Mouse (Mus musculus) myocyte (in vitro differentiated cells): ENCODE measurements around the gene Rrp36.

Experiments
- CEBPB ChIP-seq: IDR thresholded peaks from 2 replicates; pipeline ENCODE4 v1.6.1; 2011; ENCODE audit warnings: mild to moderate bottlenecking, moderate library complexity; ENCODE audit not compliant: poor library complexity, insufficient read depth, severe bottlenecking
- E2F4 ChIP-seq: IDR thresholded peaks from one replicate; pipeline ENCODE4 v1.6.1; 2011; ENCODE audit warnings: mild to moderate bottlenecking, control low read depth, moderate library complexity; ENCODE audit not compliant: insufficient read depth
- MAX ChIP-seq: IDR thresholded peaks from one replicate; pipeline ENCODE4 v1.6.1; 2011; ENCODE audit warnings: low read depth, mild to moderate bottlenecking, control low read depth
- MYOG ChIP-seq, 3 experiments: IDR thresholded peaks; one replicate each; pipeline ENCODE4 v1.6.1; 2011; ENCODE audit warnings: control low read depth in 2 of 3, low read depth in 2 of 3, mild to moderate bottlenecking in 2 of 3; ENCODE audit not compliant: insufficient read length in 2 of 3, control insufficient read depth in 1 of 3, insufficient read depth in 1 of 3
- POLR2A ChIP-seq: IDR thresholded peaks from one replicate; pipeline ENCODE4 v1.6.1; 2011; ENCODE audit warnings: low read depth, mild to moderate bottlenecking, control low read depth, moderate library complexity; ENCODE audit not compliant: insufficient read length
- POLR2AphosphoS2 ChIP-seq: IDR thresholded peaks from one replicate; pipeline ENCODE4 v1.6.1; 2011; ENCODE audit warnings: low read depth, control low read depth; ENCODE audit not compliant: insufficient read length
- SRF ChIP-seq: IDR thresholded peaks from one replicate; pipeline ENCODE4 v1.6.1; 2011; ENCODE audit warnings: low read depth; ENCODE audit not compliant: control insufficient read depth, insufficient read length
- TCF12 ChIP-seq: IDR thresholded peaks from one replicate; pipeline ENCODE4 v1.6.1; 2011; ENCODE audit warnings: mild to moderate bottlenecking, control low read depth; ENCODE audit not compliant: poor library complexity, insufficient read depth, severe bottlenecking
- TCF3 ChIP-seq: IDR thresholded peaks from one replicate; pipeline ENCODE4 v1.6.1; 2011; ENCODE audit warnings: low read depth, control low read depth; ENCODE audit not compliant: insufficient read length
- USF1 ChIP-seq: IDR thresholded peaks from one replicate; pipeline ENCODE4 v1.6.1; 2011; ENCODE audit warnings: low read depth, mild to moderate bottlenecking, control low read depth, moderate library complexity

GRCm38 (mm10) chr17:46694517-46695063, 20.4 kb upstream of the Rrp36 start:
- TF ChIP-seq TCF3 = no peak
- TF ChIP-seq SRF = no peak
- no peak for TF ChIP-seq USF1
- no peak for TF ChIP-seq POLR2A
- TF ChIP-seq MAX = no peak
- TF ChIP-seq E2F4 = no peak
- TF ChIP-seq POLR2AphosphoS2 = no peak
- no peak for TF ChIP-seq CEBPB
- no peak for TF ChIP-seq TCF12
- TF ChIP-seq MYOG (IDR thresholded peaks at IDR 0.05; ENCODE audit: control insufficient read depth in 1 of 3, insufficient read depth in 1 of 3, insufficient read length in 2 of 3, low read depth in 2 of 3) = no peak
